Mouse (Mus musculus) lung, postnatal 36 days (tissue): ENCODE data around the gene Sdccag8.

Experiments
- DNase-seq: peaks from one replicate; pipeline ENCODE4 v3.0.0; 2022; ENCODE audit warnings: mixed read lengths

Gene Sdccag8

DNA sequence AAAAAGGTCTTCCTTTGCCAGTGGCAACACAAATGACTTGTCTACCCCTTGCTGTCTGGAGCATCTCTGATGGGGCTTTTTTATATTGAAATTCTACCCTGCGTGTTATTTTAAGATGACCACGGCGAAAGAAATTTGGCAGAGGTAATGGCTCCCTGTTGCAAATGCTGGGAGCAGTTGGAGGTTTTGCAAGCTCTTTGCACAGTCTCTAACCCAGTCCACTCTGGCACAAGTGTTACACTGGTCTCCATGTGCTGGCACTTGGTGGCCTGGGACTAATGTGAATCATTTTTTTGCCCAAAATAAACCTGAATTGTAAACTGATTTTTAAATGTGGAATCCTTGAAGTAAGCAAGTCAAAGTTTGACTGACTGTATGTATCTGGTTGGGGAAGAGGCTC is 199.3 kb downstream of the Sdccag8 start:
- peak; percentile 23 for DNase-seq

DNA sequence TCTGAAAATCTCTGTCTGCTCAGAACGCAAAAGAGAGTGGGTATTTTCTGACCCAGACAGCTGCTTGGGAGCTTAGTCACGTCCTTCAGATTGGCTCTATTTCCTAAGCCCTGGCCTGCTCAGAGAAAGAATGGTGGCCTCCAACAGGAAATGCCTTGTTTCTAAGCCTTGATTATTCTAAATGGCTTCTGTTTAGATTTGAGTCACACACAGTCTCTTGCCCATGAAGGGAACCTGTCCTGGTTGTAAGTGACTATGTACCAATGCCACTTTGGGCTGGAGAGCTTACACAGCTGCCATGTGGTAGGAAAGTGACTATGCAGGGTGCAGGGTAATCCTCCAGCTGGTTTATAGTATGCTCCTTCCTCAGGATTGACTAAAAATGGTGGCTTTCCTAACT is 199.9 kb downstream of the Sdccag8 start:
- peak; percentile 21 for DNase-seq

DNA sequence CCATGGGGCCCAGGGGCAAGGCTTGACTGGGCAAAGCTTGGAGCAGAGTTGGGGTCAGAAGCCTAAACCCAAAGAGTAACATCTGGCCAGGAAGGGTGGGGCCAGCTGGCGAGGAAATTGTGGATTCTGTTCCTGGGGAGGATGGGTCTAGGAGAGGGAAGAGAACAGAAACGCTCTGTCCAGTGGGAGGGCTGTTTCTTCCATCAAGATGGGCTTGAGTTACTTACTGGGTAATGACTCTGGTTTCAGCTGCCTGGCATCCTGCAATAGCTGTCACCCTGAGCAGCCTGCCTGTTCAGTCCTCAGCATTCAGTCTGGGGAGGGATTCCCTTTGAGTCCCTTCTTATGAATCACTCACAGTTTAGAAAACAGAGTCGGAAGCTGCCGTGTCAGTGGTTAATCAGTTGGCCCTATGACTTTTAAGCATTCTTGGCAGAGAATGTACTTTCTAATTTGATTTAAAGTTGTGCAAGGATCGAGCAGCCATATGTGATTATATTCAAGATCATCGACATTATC is 200.5 kb downstream of the Sdccag8 start:
- no peak for DNase-seq

DNA sequence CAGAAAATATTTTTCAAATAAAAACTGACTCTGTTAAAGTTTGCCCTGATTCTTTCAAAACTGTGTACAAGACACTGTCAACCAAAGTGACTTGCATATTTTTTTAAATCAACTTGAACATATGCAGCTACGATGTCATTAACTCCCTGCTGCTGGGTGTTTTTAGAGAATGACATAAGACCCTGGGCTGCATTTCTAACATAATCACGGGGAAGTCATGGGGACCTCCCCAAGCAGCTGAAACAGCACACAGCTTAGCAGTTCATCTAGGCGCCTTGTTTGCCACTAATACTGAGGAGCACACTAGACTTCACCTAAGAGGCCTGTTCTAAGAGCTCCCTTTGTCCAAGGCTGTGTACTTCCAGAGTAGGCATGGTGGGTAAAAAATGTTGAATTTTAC is 201.5 kb downstream of the Sdccag8 start:
- no peak for DNase-seq

DNA sequence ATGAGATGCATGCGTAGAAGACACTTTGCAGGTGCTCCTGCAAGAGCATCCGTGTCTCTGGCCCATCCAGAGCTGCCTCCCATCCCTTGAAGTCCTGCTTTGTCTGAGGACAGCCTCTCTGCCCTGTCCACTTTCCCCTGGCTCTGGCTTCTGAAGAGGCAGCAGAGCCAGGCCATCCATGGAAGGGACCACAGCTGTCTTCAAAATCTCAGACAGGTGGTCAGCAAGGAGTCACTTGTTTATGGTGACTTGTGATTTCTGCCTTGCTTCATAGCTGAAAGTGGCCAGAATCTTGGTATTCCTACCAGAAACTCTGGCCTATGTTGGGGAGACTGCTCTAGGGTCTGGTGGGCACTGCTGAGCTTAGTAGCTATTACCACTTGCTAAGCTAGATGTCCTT is 202.3 kb downstream of the Sdccag8 start:
- DNase-seq = no peak

DNA sequence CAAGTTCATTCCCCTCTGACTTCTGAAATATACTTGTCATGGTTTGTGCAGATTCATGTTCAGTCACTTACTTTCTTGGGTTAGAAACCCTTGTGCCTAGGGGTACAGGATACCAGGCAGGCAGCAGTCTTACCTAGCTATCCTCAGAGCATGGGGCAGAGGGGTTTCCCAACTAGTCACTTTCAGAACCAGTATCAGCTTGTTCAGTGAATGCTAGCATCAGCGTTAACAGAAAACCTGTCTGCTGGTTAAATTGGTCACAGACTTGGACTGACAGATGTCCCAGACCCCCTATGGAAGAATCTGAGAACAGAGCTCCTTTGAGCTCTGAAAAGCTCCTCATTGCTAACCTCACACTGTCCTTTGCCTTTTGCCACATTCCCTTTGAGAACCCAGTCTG is 204.3 kb downstream of the Sdccag8 start:
- DNase-seq = no peak

DNA sequence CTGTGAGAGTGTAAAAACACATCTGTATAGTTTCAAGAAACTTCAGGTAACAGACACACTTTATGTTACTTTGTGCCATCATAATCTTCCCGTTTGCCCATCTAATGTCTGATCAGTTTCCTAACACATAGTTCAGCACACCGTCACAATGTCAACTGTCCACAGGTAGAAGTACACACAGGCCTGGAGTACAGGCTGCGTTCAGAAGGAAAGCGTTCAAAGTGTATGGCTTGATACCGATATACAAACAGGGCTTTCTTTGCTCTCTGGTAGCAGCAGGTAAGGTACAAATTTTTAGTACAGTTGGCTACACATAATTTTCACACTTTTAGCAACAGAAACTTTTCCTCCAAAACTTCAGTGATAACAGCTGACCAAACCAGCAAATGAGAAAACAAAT is 205.2 kb downstream of the Sdccag8 start:
- DNase-seq = no peak

DNA sequence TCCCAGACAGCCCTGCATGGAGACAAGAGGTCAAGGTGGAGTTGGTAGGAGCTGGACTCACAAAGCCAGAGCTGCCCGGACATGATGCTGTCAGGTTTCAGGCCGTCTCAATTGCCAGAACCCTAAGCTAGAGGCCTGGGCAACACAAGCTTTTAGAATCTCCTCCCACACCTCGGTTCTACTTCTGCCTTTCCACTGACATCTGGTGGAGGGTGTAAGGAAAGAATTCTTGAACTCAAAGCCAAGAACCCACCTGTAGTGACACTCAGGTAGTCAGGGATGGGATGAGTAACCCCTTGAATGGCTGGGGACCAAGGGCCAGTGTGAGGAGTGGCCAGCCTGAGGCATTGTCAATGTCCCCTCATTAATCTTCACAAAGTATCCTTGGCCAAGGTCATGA is 208.3 kb downstream of the Sdccag8 start:
- no peak for DNase-seq

DNA sequence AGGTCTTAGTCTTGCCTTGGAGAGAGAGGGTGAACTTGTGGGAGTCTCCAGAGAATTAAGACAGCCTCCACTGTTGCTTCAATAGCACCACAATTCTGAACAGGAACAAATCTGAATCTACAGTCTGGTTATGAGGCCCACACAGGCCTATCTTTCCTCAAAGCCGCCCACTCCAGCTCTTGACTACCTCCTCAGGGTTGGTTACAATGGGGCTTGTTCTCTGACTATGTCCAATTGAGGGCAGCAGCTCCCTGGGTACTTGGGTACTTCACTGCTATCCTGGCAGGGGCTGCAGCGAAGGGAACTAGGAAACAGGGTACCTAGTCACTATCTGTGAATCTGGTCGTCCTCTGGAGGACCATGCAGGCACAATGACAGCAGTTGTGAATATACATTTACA is 213.2 kb downstream of the Sdccag8 start:
- DNase-seq = no peak

DNA sequence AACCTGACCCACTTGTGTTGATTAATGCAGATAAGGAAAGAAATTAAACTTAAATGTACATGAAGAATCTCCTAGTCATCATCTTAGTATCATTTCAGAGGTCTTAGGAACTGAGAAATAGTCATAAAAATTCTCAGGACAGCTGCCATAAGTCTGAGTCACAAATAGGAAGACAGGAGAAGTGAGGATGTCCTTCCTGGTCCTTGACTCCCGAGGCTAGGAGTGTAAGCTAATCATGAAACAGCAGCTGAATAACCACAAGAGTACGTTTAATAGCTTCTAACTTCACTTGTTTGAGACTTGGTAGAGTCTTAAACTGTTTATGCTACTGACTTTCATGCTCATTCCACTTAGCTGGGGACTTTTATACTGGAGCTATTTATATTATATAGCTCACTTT is 214.6 kb downstream of the Sdccag8 start:
- DNase-seq = no peak

DNA sequence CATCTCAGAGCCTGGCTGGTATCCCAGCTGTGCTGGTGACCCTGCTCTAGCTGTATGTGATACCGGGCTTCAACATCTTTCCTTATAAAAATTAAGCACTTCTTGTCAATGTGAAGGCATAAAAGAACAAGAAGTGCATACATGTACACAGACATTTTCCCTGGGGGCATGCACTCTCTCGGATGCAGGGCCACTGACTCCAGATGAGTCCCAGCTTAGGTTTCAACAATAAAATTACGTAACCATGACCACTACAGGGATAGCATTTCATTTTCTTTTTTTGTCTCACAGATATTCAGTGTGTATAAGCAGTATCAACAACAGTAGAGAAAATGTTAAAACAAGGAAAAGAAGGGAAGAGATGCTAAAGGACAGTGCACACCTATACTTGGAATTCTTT is 216.2 kb downstream of the Sdccag8 start:
- no peak for DNase-seq

DNA sequence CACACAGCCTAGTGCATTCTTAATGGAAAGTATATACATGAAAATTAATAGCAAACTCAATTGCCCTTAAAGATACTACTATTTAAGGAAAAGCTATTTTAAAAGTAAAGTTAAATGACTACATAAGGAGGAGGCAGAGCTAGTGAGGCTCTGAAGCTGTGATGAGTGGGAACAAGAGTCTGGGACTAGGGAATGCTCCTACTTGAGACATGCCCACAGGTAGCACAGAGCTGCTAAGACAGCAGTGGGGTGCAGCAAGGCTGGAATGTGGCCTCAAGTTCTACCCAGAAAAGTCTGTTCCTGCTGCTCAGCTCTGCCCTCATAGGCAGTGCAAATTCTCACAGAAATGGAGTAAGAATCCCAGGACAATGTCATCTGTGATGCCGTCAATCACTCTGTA is 216.7 kb downstream of the Sdccag8 start:
- DNase-seq = no peak

DNA sequence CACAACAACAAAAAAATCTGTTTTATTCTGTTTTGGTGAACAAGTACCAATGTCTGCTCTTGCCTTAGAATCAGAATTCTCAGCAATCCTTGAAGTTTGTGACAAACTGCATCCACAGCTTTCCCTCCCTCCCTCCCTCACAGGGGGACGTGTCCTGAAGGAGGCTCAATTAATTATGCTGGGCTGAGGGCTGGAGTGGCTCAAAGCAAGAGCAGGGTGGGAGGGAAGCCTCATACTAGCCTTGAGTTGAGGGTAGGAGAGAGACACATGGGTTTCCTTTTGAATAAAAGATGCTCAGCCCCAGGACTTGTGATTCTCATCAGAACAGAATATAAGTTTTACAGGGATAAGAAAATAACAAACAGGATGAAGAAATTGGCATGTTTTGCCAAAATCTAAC is 217.8 kb downstream of the Sdccag8 start:
- DNase-seq = no peak

DNA sequence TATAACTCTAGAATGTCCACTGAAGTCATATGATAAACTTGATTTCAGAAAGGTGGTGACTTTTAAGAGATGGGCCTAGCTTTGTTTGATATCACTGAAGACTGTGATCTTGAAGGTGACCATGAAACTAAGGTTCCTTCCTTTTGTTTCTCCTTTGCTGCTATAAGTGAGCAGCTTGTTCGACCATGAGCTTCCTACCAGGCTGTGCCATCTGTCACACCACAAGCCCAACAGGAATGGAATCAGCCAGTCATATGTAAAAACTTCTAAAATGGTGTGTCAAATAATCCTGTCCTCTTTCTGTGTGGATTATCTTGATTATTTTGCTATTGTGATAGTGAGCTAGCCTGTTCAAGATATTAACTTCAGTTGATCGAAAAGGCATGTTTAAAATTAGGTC is 221.0 kb downstream of the Sdccag8 start:
- DNase-seq = no peak

DNA sequence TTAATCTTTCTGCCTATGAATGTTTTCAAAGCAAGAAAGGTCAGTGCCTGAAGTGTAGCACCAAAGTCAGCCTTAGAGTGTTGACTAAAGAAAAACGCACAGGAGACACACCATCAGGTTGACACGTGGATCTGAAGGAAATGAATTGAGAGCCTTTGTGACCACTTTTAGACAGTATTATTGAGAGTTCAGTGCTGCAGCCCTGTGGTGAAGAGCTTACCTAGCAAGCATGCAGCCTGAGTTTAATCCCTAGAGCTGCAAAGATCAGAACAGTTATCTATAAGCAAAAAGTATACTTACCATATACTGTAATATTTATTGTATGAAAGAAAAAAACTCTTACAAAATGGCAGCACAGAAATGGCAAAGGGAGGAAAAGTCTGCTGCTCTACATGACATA is 223.9 kb downstream of the Sdccag8 start:
- DNase-seq = no peak

DNA sequence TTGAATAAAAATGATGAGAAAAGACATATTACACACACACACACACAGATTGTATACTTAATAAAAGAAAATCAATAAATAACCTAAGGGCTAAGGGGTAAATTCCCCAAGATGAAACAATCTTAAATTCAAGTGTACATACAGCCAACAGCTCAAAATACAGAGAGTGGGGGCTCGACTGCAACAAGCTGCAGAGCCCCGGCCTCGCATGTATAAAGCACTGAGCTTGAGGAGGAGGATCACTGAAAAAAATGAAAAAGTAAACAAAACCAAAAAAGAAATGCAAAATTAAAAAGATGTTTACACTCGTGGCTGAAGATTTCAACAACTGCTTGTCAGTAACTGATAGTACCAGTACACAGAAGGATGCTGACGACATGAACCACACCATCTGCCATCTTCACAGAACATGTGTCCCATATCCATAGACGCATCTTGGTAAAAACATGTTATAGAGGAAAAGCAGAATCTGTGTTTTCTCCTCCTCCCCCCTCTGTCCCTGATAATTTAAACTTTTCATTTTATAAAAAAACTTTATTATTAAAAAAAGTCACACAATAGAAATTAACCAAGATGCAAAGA is 224.7 kb downstream of the Sdccag8 start:
- no peak for DNase-seq

DNA sequence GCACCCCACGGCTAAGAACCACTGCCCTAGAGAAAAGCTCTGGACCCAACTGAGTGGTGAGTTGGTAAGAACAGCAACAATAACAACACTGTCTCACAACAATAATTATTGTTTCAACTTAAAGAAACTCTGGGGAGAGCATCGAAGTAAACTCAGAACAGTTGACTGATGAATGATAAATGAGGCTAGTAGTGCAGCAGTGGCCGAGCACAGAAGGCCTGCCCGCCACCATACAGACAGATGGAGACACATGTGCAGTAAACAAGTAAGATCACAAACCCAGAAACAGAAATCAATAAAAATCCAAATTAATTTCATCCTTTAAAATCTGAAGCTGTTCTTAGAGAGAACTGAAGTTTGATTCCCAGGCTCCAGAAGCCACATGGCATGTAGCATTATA is 225.6 kb downstream of the Sdccag8 start:
- DNase-seq = no peak

DNA sequence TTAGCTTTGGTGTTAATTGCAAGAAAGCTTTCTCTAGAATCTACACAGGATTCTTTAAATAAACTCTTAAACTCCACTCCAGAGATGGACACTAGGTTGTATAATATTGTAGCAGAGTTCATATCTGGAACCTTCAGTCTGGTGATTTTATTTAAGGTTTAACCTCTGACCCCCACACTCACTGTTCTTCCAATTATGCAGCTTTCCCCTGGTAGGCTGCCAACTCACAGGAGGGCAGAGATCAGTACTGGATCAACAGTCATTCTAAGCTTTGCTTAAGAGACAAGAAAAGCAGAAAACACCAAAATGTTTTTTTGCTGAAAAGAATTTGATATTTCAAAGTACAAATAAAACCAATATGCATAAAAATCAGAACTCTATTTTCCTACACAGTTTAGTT is 231.4 kb downstream of the Sdccag8 start:
- peak; percentile 8 for DNase-seq

DNA sequence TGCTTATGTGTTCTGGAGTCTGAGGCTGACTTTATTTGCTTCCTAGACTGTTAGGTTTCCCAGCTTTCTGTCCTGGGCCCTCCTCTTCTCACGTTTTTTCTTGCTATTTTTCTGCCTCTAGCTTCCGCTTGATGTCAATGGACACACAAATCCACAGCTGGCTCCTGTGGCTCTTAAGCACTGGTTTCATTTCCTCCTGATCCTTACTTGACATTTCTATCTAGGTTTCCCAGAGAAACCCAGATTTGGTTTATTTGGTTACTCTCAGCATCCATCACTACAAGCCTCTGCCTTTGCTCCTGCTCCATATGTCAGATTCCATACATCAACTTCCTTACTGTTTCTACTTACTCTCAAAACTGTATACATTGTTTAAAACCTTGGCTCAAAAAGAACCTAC is 232.5 kb downstream of the Sdccag8 start:
- no peak for DNase-seq

DNA sequence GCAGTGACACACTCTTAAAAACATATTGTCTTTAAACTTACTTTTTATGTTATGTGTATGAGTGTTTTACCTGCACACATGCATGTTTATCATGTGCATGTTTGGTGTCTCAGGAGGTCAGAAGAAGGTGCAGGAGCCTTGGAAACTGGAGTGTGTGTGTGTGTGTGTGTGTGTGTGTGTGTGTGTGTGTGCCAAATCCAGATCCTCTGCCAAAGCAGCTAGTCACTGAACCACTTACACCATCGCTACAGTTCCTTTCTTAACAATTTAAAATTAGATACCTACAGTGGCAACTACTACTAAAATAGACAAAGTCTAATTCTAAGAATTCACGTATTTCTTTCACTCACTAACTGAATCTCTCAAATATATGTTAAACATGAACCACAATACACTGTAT is 234.3 kb downstream of the Sdccag8 start:
- DNase-seq = no peak

DNA sequence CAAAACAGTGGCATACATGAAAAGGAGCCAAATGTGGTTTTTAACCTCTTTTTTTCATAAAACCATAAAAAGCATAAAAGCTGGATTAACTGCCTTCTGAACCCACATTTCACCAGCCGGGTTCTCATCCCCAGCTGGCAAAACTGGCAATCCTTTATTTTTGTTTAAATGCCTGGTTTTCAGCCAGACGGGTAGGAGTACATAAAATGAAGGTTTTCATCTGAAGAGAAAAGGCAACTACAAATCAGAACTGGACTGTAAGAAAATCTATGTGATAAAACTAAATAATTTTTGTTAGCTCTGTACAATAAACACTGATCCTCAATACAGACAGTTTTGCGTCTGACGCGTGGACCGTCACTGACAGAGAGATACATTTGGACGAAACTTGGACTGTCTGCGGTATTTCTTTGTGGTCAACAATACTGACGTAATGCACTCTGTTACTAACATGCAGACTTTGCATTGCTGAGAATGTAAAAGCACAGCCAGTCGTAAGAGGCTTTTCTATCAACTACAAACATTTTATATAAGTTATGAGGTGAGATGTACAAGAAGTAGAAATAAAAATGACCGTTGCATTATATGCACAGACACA is 237.0 kb downstream of the Sdccag8 start:
- DNase-seq = no peak

DNA sequence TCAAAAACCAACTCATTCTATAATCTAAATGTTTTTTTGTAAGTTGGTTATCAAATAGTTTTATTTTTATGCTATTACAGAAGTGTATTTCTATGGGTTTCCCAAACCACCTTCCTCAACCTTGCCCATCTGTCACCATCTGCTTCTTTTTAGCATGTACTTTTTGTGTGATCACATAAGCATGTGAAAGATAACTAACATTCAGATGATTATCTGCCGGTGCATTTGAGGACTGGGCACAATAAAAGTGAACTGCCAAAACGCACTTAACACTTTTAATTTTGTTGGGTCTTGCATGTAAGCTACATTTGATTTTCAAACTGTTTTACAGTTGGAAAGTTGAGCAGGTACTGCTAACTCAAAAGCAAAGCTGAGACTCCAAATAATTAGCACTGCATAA is 240.4 kb downstream of the Sdccag8 start:
- DNase-seq = no peak

DNA sequence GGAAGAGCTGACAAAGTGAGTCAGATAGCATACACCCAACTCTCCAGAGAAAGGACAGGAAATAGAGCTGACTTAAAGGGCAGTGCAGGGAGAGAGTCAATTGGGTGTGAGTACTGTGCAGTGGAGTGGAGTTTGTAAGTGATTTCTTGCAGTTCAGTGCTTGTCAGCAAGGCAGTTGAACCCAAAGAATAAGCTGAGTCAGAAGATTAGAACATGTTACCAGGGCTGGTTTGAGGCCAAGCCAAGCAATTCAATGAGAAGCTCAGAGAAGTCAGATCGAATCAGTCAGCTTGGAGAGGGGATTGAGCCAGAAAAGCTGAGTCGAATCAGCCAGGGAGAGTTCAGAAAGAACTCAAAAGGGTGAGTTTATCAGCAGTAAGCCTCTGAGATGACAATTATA is 247.3 kb downstream of the Sdccag8 start:
- DNase-seq = no peak

DNA sequence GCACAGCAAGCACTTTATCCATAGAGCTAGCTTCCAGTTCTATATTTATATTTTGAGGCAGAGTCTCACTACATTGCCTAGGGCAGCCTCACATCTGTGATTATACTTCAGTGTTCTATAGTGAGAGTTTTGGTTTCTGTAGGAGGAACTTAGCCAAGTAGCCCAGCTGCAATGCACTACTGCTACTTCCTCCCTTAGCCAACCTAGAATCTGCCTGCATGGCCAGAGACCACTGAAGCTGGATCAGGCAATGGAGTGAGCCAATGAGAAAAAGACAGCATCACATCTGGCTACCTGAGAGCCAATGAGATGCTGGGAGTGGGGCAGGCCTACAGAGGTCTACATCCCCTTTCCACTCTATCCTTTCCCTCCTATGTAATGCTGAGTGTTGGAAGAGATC is 251.3 kb downstream of the Sdccag8 start:
- no peak for DNase-seq

DNA sequence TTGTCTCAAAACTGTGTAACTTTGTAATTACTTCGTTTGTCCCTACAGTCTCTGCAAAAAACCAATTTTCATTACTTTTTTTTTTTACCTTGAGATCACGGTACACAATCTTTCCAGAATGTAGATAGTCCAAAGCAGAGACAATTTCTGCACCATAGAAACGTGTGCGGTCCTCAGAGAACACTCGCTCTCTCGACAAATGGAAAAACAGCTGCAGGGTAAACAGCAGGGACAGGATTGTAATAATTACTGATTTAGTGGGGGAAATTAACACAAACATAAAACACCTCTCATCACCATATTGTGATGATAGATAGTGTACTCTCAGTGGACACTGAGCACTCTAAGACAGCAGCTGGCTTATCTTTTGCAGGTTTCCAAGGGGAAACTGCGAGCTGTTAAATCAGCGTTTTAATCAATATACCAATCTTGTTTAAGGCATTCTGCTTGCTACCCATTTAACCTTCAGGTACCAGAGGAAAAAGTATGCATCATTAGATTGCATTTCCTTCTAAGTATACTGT is 252.7 kb downstream of the Sdccag8 start:
- no peak for DNase-seq
